ENCODE assay signal across 13 mouse cellular contexts in genomic region chr2:122529696-122530095, GRCm38 (mm10). TPM values are rescaled to one million over a fixed set of nuclear protein-coding genes. Genes with fewer than 3 reads are reported as not detected.
"Had no signal": no experiment of that assay in that cellular context is flagged by ENCODE, and none has a peak within 500 bp of the region (broad histone marks: within the 10 kb centered on the region; RNA-seq: fewer than 3 reads in every experiment).

No protein-coding gene starts in this region.

RNA-seq across cellular contexts. Expression of gene Gm14085, which starts 45.0 kb away (rescaled TPM):
- total RNA-seq: layer of hippocampus, adult 18-20 months; layer of hippocampus, postnatal 25 days; left cerebral cortex, adult 18-20 months had no signal
- polyA plus RNA-seq: limb, embryonic 10.5 days; limb, embryonic 13.5 days; liver, embryonic 12.5 days; lung, embryonic 15.5 days; midbrain, embryonic 10.5 days; midbrain, embryonic 13.5 days; myocyte; neural tube, embryonic 11.5 days; neural tube, embryonic 14.5 days; stomach, embryonic 14.5 days had no signal
